Mouse (Mus musculus): Measurements from ENCODE around the gene Il10ra. TPM values are rescaled to one million over a fixed set of nuclear protein-coding genes. Genes with fewer than 3 reads are reported as not detected.
A peak's percentile ranks its signal among the peaks of the same experiment; 100 is the strongest.

Gene Il10ra
- polyA plus RNA-seq, 1 experiment from 2014 or later = 2.6 TPM

- no peaks in the 10 kb centered on the region for H3K9me3 ChIP-seq (ENCODE audit: low read length)
- H3K27me3 ChIP-seq (replicated peaks; ENCODE audit: insufficient read depth, low read length) = no peaks in the 10 kb centered on the region
- ATAC-seq (no peak), DNase-seq (ENCODE audit: low spot score) (no peak)
- no peaks in the 10 kb centered on the region for H3K4me1 ChIP-seq (ENCODE audit: insufficient read depth, low read depth, low read length)
- no peak overlapping the region for H3K9ac ChIP-seq (replicated peaks; ENCODE audit: low read depth)
- no peak overlapping the region for H3K27ac ChIP-seq (ENCODE audit: low read length)
- no peak overlapping the region for H3K4me3 ChIP-seq (ENCODE audit: low read depth, low read length)
- WGBS = 78% methylated on average over 8 of the region's 8 CpGs
- H3K4me2 ChIP-seq (replicated peaks; ENCODE audit: low read depth, low read length) = no peak overlapping the region
- TF ChIP-seq EP300 (IDR thresholded peaks at IDR 0.05) (no peak), CTCF (IDR thresholded peaks at IDR 0.05) (no peak)
- no peaks in the 10 kb centered on the region for H3K36me3 ChIP-seq (ENCODE audit: insufficient read depth, low read length)
These were observed 32.8 kb upstream of the Il10ra start for GRCm38 (mm10) chr9:45301771-45302170.

GRCm38 (mm10) chr9:45300422-45301104 lies 31.6 kb upstream of the Il10ra start:
- ATAC-seq (peak; percentile 91), DNase-seq (ENCODE audit: low spot score) (peak; percentile 95)
- WGBS = 7% methylated on average over 20 of the region's 20 CpGs
- Histone ChIP-seq H3K4me1 (ENCODE audit: insufficient read depth, low read depth, low read length) (no peaks in the 10 kb centered on the region), H3K9ac (replicated peaks; ENCODE audit: low read depth) (no peak overlapping the region), H3K4me2 (replicated peaks; ENCODE audit: low read depth, low read length) (peak overlapping the region; percentile 39), H3K27ac (ENCODE audit: low read length) (no peak overlapping the region), H3K9me3 (ENCODE audit: low read length) (no peaks in the 10 kb centered on the region), H3K36me3 (ENCODE audit: insufficient read depth, low read length) (no peaks in the 10 kb centered on the region), H3K27me3 (replicated peaks; ENCODE audit: insufficient read depth, low read length) (no peaks in the 10 kb centered on the region), H3K4me3 (ENCODE audit: low read depth, low read length) (peak overlapping the region; percentile 16; the same call in 1 of the 2 replicates)
- TF ChIP-seq EP300 (IDR thresholded peaks at IDR 0.05) = peak; percentile 51
- peak; percentile 90 for TF ChIP-seq CTCF (IDR thresholded peaks at IDR 0.05)

GRCm38 (mm10) chr9:45299231-45300006 lies 30.5 kb upstream of the Il10ra start:
- Histone ChIP-seq H3K36me3 (ENCODE audit: insufficient read depth, low read length) (no peaks in the 10 kb centered on the region), H3K27ac (ENCODE audit: low read length) (no peak overlapping the region), H3K4me3 (ENCODE audit: low read depth, low read length) (no peak overlapping the region), H3K9ac (replicated peaks; ENCODE audit: low read depth) (no peak overlapping the region), H3K9me3 (ENCODE audit: low read length) (no peaks in the 10 kb centered on the region), H3K4me2 (replicated peaks; ENCODE audit: low read depth, low read length) (no peak overlapping the region), H3K4me1 (ENCODE audit: insufficient read depth, low read depth, low read length) (no peaks in the 10 kb centered on the region), H3K27me3 (replicated peaks; ENCODE audit: insufficient read depth, low read length) (no peaks in the 10 kb centered on the region)
- ATAC-seq (no peak), DNase-seq (ENCODE audit: low spot score) (peak; percentile 43)
- TF ChIP-seq CTCF (IDR thresholded peaks at IDR 0.05) (peak; percentile 76), EP300 (IDR thresholded peaks at IDR 0.05) (no peak)
- 79% methylated on average over 11 of the region's 11 CpGs for WGBS

GRCm38 (mm10) chr9:45294210-45295011 lies 25.5 kb upstream of the Il10ra start:
- H3K27ac ChIP-seq (ENCODE audit: low read length) = no peak overlapping the region
- H3K4me3 ChIP-seq (ENCODE audit: low read depth, low read length) = no peak overlapping the region
- no peaks in the 10 kb centered on the region for H3K4me1 ChIP-seq (ENCODE audit: insufficient read depth, low read depth, low read length)
- H3K4me2 ChIP-seq (replicated peaks; ENCODE audit: low read depth, low read length) = no peak overlapping the region
- DNase-seq (ENCODE audit: low spot score) (no peak), ATAC-seq (no peak)
- H3K9me3 ChIP-seq (ENCODE audit: low read length) = no peaks in the 10 kb centered on the region
- H3K9ac ChIP-seq (replicated peaks; ENCODE audit: low read depth) = no peak overlapping the region
- H3K36me3 ChIP-seq (ENCODE audit: insufficient read depth, low read length) = no peaks in the 10 kb centered on the region
- H3K27me3 ChIP-seq (replicated peaks; ENCODE audit: insufficient read depth, low read length) = no peaks in the 10 kb centered on the region
- WGBS = 35% methylated on average over 10 of the region's 10 CpGs
- TF ChIP-seq EP300 (IDR thresholded peaks at IDR 0.05) (no peak), CTCF (IDR thresholded peaks at IDR 0.05) (no peak)

- Histone ChIP-seq H3K36me3 (ENCODE audit: insufficient read depth, low read length) (no peaks in the 10 kb centered on the region), H3K4me3 (ENCODE audit: low read depth, low read length) (no peak overlapping the region), H3K9ac (replicated peaks; ENCODE audit: low read depth) (no peak overlapping the region), H3K9me3 (ENCODE audit: low read length) (no peaks in the 10 kb centered on the region), H3K4me2 (replicated peaks; ENCODE audit: low read depth, low read length) (no peak overlapping the region), H3K27ac (ENCODE audit: low read length) (no peak overlapping the region), H3K27me3 (replicated peaks; ENCODE audit: insufficient read depth, low read length) (no peaks in the 10 kb centered on the region), H3K4me1 (ENCODE audit: insufficient read depth, low read depth, low read length) (no peaks in the 10 kb centered on the region)
- ATAC-seq (no peak), DNase-seq (ENCODE audit: low spot score) (no peak)
- 80% methylated on average over 11 of the region's 11 CpGs for WGBS
- TF ChIP-seq EP300 (IDR thresholded peaks at IDR 0.05) = no peak
- no peak for TF ChIP-seq CTCF (IDR thresholded peaks at IDR 0.05)
These were observed 22.7 kb upstream of the Il10ra start for GRCm38 (mm10) chr9:45291481-45292168.
